Mouse (Mus musculus): ENCODE measurements around the gene Efnb3. TPM values are rescaled to one million over a fixed set of nuclear protein-coding genes. Genes with fewer than 3 reads are reported as not detected.

Gene Efnb3
- total and polyA plus RNA-seq, 3 experiments = 0.23 to 0.72 TPM; not detected in 1

- peak in 1 of 2 experiments; percentile 73; a peak in 2 of 4 replicates for TF ChIP-seq POLR2A (IDR thresholded peaks at IDR 0.05; ENCODE audit: control insufficient read depth in 1 of 2, insufficient read depth in 1 of 2, low read depth in 1 of 2, low read length in 2 of 2, poor library complexity in 1 of 2)
- 0 out of 2 replicates have a peak, but pooled peaks have one; percentile 19 for TF ChIP-seq MYB (IDR thresholded peaks at IDR 0.05; ENCODE audit: low read depth, low read length)
- TF ChIP-seq TAL1 (IDR thresholded peaks at IDR 0.05; ENCODE audit: low read length) = peak; percentile 26; the same call in 1 of the 2 replicates
- peak; percentile 81 for TF ChIP-seq ELF1 (IDR thresholded peaks at IDR 0.05; ENCODE audit: low read depth, low read length)
- TF ChIP-seq USF2 (IDR thresholded peaks at IDR 0.05; ENCODE audit: borderline replicate concordance in 1 of 2, insufficient read depth in 1 of 2, low read depth in 1 of 2, low read length in 2 of 2) = no peak
- TF ChIP-seq KAT2A (conservative IDR thresholded peaks at IDR 0.05; ENCODE audit: low read depth, low read length) = peak; percentile 27; the same call in 1 of the 2 replicates
- peak; percentile 26; the same call in 1 of the 2 replicates for TF ChIP-seq NRF1 (IDR thresholded peaks at IDR 0.05; ENCODE audit: insufficient read depth, low read depth, low read length, poor library complexity, severe bottlenecking)
- TF ChIP-seq MYC (IDR thresholded peaks at IDR 0.05; ENCODE audit: low read depth, low read length) = peak; percentile 61; the same call in 1 of the 2 replicates
- no peak for TF ChIP-seq RCOR1 (IDR thresholded peaks at IDR 0.05; ENCODE audit: low read depth, low read length)
- TF ChIP-seq MXI1 (IDR thresholded peaks at IDR 0.05; ENCODE audit: low read depth, low read length) = peak; percentile 47; the same call in 1 of the 2 replicates
- TF ChIP-seq ZNF384 (IDR thresholded peaks at IDR 0.05; ENCODE audit: low read depth, low read length) = 0 out of 2 replicates have a peak, but pooled peaks have one; percentile 45
These were observed 21.2 kb upstream of the Efnb3 start (continued) for GRCm38 (mm10) chr11:69581147-69581688.

DNA sequence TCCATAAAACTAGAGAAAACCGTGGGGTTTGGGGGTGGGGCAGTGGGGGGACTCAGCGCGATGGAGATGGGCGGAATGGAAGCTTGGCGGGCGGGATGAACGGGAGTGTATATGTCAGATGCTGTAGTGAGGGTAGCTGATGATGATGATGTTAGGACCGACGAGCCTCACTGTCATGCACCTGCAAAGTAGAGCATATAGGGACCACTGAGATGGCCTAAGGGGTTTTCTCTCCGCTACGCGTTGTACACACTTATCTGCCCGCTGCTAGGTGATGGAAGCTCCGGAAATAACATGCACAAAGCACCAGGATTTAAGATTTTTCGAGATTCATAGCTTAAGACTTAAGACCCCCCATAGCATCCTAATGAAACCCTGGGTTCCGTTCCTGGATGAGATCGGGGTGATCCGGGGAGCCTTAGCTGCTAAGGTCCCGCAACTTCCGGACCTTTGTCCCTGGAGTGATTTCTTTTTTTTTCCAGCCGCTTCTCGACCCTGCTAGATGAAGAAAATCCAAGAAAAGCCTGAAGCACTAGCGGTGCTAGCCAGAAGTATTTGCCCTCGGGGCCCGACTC lies 20.7 kb upstream of the Efnb3 start:
- Histone ChIP-seq H3K4me1 (ENCODE audit: control insufficient read depth in 1 of 2, insufficient read depth in 2 of 2, low read length in 2 of 2) (peaks cover 7 to 43% of the 10 kb centered on the region in 2 experiments), H3K4me3 (ENCODE audit: control insufficient read depth in 1 of 2, insufficient read depth in 1 of 2, low read depth in 2 of 2, low read length in 2 of 2) (peak overlapping the region; percentile 82 to 91), H3K9me3 (replicated peaks; ENCODE audit: insufficient read depth, low read length) (no peaks in the 10 kb centered on the region), H3K27ac (ENCODE audit: control insufficient read depth, low read depth, low read length) (peak overlapping the region; percentile 94), H3K27me3 (ENCODE audit: control insufficient read depth in 1 of 2, insufficient read depth in 2 of 2, low read length in 2 of 2) (no peaks in the 10 kb centered on the region), H3K9ac (ENCODE audit: control insufficient read depth, low read depth, low read length, poor library complexity, severe bottlenecking) (peak overlapping the region; percentile 94), H3K36me3 (ENCODE audit: control insufficient read depth in 1 of 2, insufficient read depth in 2 of 2, low read length in 2 of 2) (peaks cover 0 to 38% of the 10 kb centered on the region in 2 experiments; a peak in 2 of 4 replicates), H3K79me2 (ENCODE audit: control insufficient read depth, insufficient read depth, low read length, poor library complexity) (peaks cover 69% of the 10 kb centered on the region)
- DNase-seq (ENCODE audit: low read depth, low spot score) = no peak
- TF ChIP-seq TBP (IDR thresholded peaks at IDR 0.05; ENCODE audit: low read depth, low read length) (no peak), RCOR1 (IDR thresholded peaks at IDR 0.05; ENCODE audit: low read depth, low read length) (no peak), CTCF (IDR thresholded peaks at IDR 0.05 in 2 of 3, conservative IDR thresholded peaks at IDR 0.05 in 1 of 3; ENCODE audit: control insufficient read depth in 1 of 3, insufficient read depth in 1 of 3, low read depth in 2 of 3, low read length in 3 of 3, poor library complexity in 1 of 3, severe bottlenecking in 1 of 3) (no peak), POLR2AphosphoS2 (IDR thresholded peaks at IDR 0.05; ENCODE audit: low read length) (peak; percentile 1; the same call in 1 of the 2 replicates), JUND (IDR thresholded peaks at IDR 0.05; ENCODE audit: low read depth, low read length) (no peak), USF2 (IDR thresholded peaks at IDR 0.05; ENCODE audit: borderline replicate concordance in 1 of 2, insufficient read depth in 1 of 2, low read depth in 1 of 2, low read length in 2 of 2) (no peak), EP300 (IDR thresholded peaks at IDR 0.05; ENCODE audit: low read depth in 1 of 2, low read length in 2 of 2) (0 out of 4 replicates have a peak, but pooled peaks of 1 of the 2 experiments have one; percentile 35), ZNF384 (IDR thresholded peaks at IDR 0.05; ENCODE audit: low read depth, low read length) (no peak), CHD1 (IDR thresholded peaks at IDR 0.05; ENCODE audit: low read depth, low read length) (peak; percentile 98; the same call in 1 of the 2 replicates), GATA1 (IDR thresholded peaks at IDR 0.05; ENCODE audit: low read depth, low read length) (no peak)

All from MEL (cell line).